Mouse (Mus musculus): ENCODE measurements around the gene Atp6v1g3. TPM values are rescaled to one million over a fixed set of nuclear protein-coding genes. Genes with fewer than 3 reads are reported as not detected.

Atp6v1g3 gene
- polyA plus RNA-seq, 1 experiment from 2014 or later: not detected

- WGBS: 78% methylated on average over 18 of the region's 18 CpGs
- no peak overlapping the region for H3K27ac ChIP-seq (ENCODE audit: low read depth, low read length)
- no peaks in the 10 kb centered on the region for H3K36me3 ChIP-seq (ENCODE audit: control insufficient read depth, insufficient read depth, low read length)
- no peak for DNase-seq (ENCODE audit: low spot score)
- H3K9ac ChIP-seq (ENCODE audit: low read length): no peak overlapping the region
- no peak overlapping the region for H3K4me2 ChIP-seq (ENCODE audit: low read depth, low read length, severe bottlenecking)
- H3K9me3 ChIP-seq (ENCODE audit: control insufficient read depth, low read length): no peaks in the 10 kb centered on the region
- ATAC-seq (replicated peaks; ENCODE audit: low FRiP score): no peak
- no peaks in the 10 kb centered on the region for H3K27me3 ChIP-seq (ENCODE audit: control insufficient read depth, insufficient read depth, low read length)
- peaks cover 2% of the 10 kb centered on the region; the same call in 1 of the 2 replicates for H3K4me1 ChIP-seq (replicated peaks; ENCODE audit: control insufficient read depth, insufficient read depth, low read length)
- H3K4me3 ChIP-seq (ENCODE audit: low read depth, low read length): no peak overlapping the region
These were observed 54.1 kb downstream of the Atp6v1g3 start for GRCm38 (mm10) chr1:138327466-138328245.

- H3K36me3 ChIP-seq (ENCODE audit: control insufficient read depth, insufficient read depth, low read length): no peaks in the 10 kb centered on the region
- no peak overlapping the region for H3K27ac ChIP-seq (ENCODE audit: low read depth, low read length)
- H3K4me2 ChIP-seq (ENCODE audit: low read depth, low read length, severe bottlenecking): no peak overlapping the region
- no peak overlapping the region for H3K4me3 ChIP-seq (ENCODE audit: low read depth, low read length)
- no peak for DNase-seq (ENCODE audit: low spot score)
- no peaks in the 10 kb centered on the region for H3K9me3 ChIP-seq (ENCODE audit: control insufficient read depth, low read length)
- ATAC-seq (replicated peaks; ENCODE audit: low FRiP score): 0 out of 2 replicates have a peak, but pooled peaks have one; percentile 40
- no peak overlapping the region for H3K9ac ChIP-seq (ENCODE audit: low read length)
- peaks cover 2% of the 10 kb centered on the region; the same call in 1 of the 2 replicates for H3K4me1 ChIP-seq (replicated peaks; ENCODE audit: control insufficient read depth, insufficient read depth, low read length)
- 21% methylated on average over 12 of the region's 12 CpGs for WGBS
- no peaks in the 10 kb centered on the region for H3K27me3 ChIP-seq (ENCODE audit: control insufficient read depth, insufficient read depth, low read length)
These were observed 54.8 kb downstream of the Atp6v1g3 start for GRCm38 (mm10) chr1:138328320-138328719.

GRCm38 (mm10) chr1:138330556-138330955 is 57.0 kb downstream of the Atp6v1g3 start:
- peaks cover 2% of the 10 kb centered on the region; the same call in 1 of the 2 replicates for H3K4me1 ChIP-seq (replicated peaks; ENCODE audit: control insufficient read depth, insufficient read depth, low read length)
- no peak overlapping the region for H3K9ac ChIP-seq (ENCODE audit: low read length)
- WGBS: 94% methylated on average over 2 of the region's 2 CpGs
- no peaks in the 10 kb centered on the region for H3K27me3 ChIP-seq (ENCODE audit: control insufficient read depth, insufficient read depth, low read length)
- no peak overlapping the region for H3K4me3 ChIP-seq (ENCODE audit: low read depth, low read length)
- DNase-seq (ENCODE audit: low spot score): no peak
- no peaks in the 10 kb centered on the region for H3K36me3 ChIP-seq (ENCODE audit: control insufficient read depth, insufficient read depth, low read length)
- H3K4me2 ChIP-seq (ENCODE audit: low read depth, low read length, severe bottlenecking): no peak overlapping the region
- H3K9me3 ChIP-seq (ENCODE audit: control insufficient read depth, low read length): no peaks in the 10 kb centered on the region
- no peak for ATAC-seq (replicated peaks; ENCODE audit: low FRiP score)
- H3K27ac ChIP-seq (ENCODE audit: low read depth, low read length): no peak overlapping the region

GRCm38 (mm10) chr1:138331596-138331995 is 58.1 kb downstream of the Atp6v1g3 start:
- no peaks in the 10 kb centered on the region for H3K9me3 ChIP-seq (ENCODE audit: control insufficient read depth, low read length)
- 79% methylated on average over 4 of the region's 4 CpGs for WGBS
- no peak overlapping the region for H3K4me2 ChIP-seq (ENCODE audit: low read depth, low read length, severe bottlenecking)
- H3K4me3 ChIP-seq (ENCODE audit: low read depth, low read length): no peak overlapping the region
- H3K27me3 ChIP-seq (ENCODE audit: control insufficient read depth, insufficient read depth, low read length): no peaks in the 10 kb centered on the region
- no peak overlapping the region for H3K27ac ChIP-seq (ENCODE audit: low read depth, low read length)
- DNase-seq (ENCODE audit: low spot score): no peak
- ATAC-seq (replicated peaks; ENCODE audit: low FRiP score): no peak
- H3K9ac ChIP-seq (ENCODE audit: low read length): no peak overlapping the region
- 0 out of 2 replicates have a peak, but pooled peaks cover under 1% of the 10 kb centered on the region for H3K4me1 ChIP-seq (replicated peaks; ENCODE audit: control insufficient read depth, insufficient read depth, low read length)
- no peaks in the 10 kb centered on the region for H3K36me3 ChIP-seq (ENCODE audit: control insufficient read depth, insufficient read depth, low read length)

GRCm38 (mm10) chr1:138334701-138335100 is 61.2 kb downstream of the Atp6v1g3 start:
- Histone ChIP-seq H3K4me2 (ENCODE audit: low read depth, low read length, severe bottlenecking) (no peak overlapping the region), H3K4me1 (replicated peaks; ENCODE audit: control insufficient read depth, insufficient read depth, low read length) (no peaks in the 10 kb centered on the region), H3K36me3 (ENCODE audit: control insufficient read depth, insufficient read depth, low read length) (no peaks in the 10 kb centered on the region), H3K9ac (ENCODE audit: low read length) (no peak overlapping the region), H3K9me3 (ENCODE audit: control insufficient read depth, low read length) (no peaks in the 10 kb centered on the region), H3K27me3 (ENCODE audit: control insufficient read depth, insufficient read depth, low read length) (no peaks in the 10 kb centered on the region), H3K4me3 (ENCODE audit: low read depth, low read length) (no peak overlapping the region), H3K27ac (ENCODE audit: low read depth, low read length) (no peak overlapping the region)
- DNase-seq (ENCODE audit: low spot score): no peak
- ATAC-seq (replicated peaks; ENCODE audit: low FRiP score): no peak
- WGBS: 71% methylated on average over 2 of the region's 2 CpGs

GRCm38 (mm10) chr1:138337417-138337816 is 63.9 kb downstream of the Atp6v1g3 start:
- no peaks in the 10 kb centered on the region for H3K9me3 ChIP-seq (ENCODE audit: control insufficient read depth, low read length)
- DNase-seq (ENCODE audit: low spot score) (no peak), ATAC-seq (replicated peaks; ENCODE audit: low FRiP score) (no peak)
- H3K36me3 ChIP-seq (ENCODE audit: control insufficient read depth, insufficient read depth, low read length): no peaks in the 10 kb centered on the region
- no peak overlapping the region for H3K27ac ChIP-seq (ENCODE audit: low read depth, low read length)
- H3K4me1 ChIP-seq (replicated peaks; ENCODE audit: control insufficient read depth, insufficient read depth, low read length): no peaks in the 10 kb centered on the region
- no peaks in the 10 kb centered on the region for H3K27me3 ChIP-seq (ENCODE audit: control insufficient read depth, insufficient read depth, low read length)
- H3K4me3 ChIP-seq (ENCODE audit: low read depth, low read length): no peak overlapping the region
- 87% methylated on average over 2 of the region's 2 CpGs for WGBS
- no peak overlapping the region for H3K9ac ChIP-seq (ENCODE audit: low read length)
- H3K4me2 ChIP-seq (ENCODE audit: low read depth, low read length, severe bottlenecking): no peak overlapping the region

Other genes with a start within 250 kb of the Atp6v1g3 start
- 1.6 and 2.0 TPM in 2 replicates for gene Ptprc, start 98.0 kb upstream of the Atp6v1g3 start, polyA plus RNA-seq (2014; fragmentation: Nextera tagmentation; extraction: Ambion mirVana)